18 mouse cellular contexts compared by ENCODE assay signal in the genomic region with DNA sequence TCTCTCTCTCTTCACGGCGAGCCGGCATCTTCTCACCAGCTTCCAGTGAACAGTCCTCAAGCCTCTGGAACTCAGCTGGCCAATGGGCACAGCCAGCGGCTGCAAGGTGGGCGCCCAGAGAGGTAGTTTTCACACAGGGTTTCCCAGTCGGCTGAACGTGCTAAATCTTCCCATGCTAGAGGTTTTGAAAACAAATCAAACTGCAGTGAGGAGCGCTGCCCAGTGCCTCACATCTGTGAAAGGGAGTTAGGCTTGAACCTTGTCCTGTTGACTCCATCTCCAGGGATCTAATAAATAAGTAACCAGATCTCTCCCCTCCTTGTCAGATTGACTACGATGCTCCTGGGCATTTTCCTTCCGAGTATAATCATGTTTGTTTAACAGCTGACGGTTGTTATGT.
DNase-seq lines count a peak whose midpoint lies in the region; ATAC-seq and TF ChIP-seq lines count a peak whose summit lies in the region.
"Had no signal": no experiment of that assay in that cellular context is flagged by ENCODE, and none has a peak within 500 bp of the region (broad histone marks: within the 10 kb centered on the region; RNA-seq: fewer than 3 reads in every experiment).

No protein-coding gene starts in this region.

- no peak for TF ChIP-seq CTCF in intestine, postnatal 0 days (IDR thresholded peaks at IDR 0.05; ENCODE audit: low read depth)

- WGBS in liver, embryonic 13.5 days (ENCODE audit: insufficient replicate concordance) = 52% methylated on average over 11 of the region's 11 CpGs
- 66% methylated on average over 11 of the region's 11 CpGs for WGBS in liver, embryonic 12.5 days (ENCODE audit: insufficient replicate concordance)
- 33% methylated on average over 11 of the region's 11 CpGs for WGBS in intestine, postnatal 0 days
- WGBS in kidney, embryonic 15.5 days = 14% methylated on average over 11 of the region's 11 CpGs

- no peak overlapping the region for H3K9ac ChIP-seq in liver, embryonic 13.5 days
- no peak overlapping the region for H3K9ac ChIP-seq in liver, embryonic 12.5 days
- H3K9ac ChIP-seq in intestine, postnatal 0 days (ENCODE audit: low read depth, low read length) = no peak overlapping the region
- no peak overlapping the region for H3K9ac ChIP-seq in kidney, embryonic 15.5 days
- H3K9ac ChIP-seq: forebrain, postnatal 0 days; hindbrain, embryonic 15.5 days; limb, embryonic 12.5 days; midbrain, embryonic 12.5 days had no signal

- peaks cover 31% of the 10 kb centered on the region for H3K4me1 ChIP-seq in liver, embryonic 13.5 days (replicated peaks)
- peaks cover 31% of the 10 kb centered on the region for H3K4me1 ChIP-seq in liver, embryonic 12.5 days
- H3K4me1 ChIP-seq in intestine, postnatal 0 days (replicated peaks; ENCODE audit: control insufficient read depth, insufficient read depth, low read length) = 0 out of 2 replicates have a peak, but pooled peaks cover 2% of the 10 kb centered on the region
- H3K4me1 ChIP-seq in kidney, embryonic 15.5 days = peaks cover 75% of the 10 kb centered on the region

- no peaks in the 10 kb centered on the region for H3K36me3 ChIP-seq in liver, embryonic 13.5 days
- no peaks in the 10 kb centered on the region for H3K36me3 ChIP-seq in liver, embryonic 12.5 days
- H3K36me3 ChIP-seq in intestine, postnatal 0 days (ENCODE audit: control insufficient read depth, insufficient read depth) = no peaks in the 10 kb centered on the region
- no peaks in the 10 kb centered on the region for H3K36me3 ChIP-seq in kidney, embryonic 15.5 days
- H3K36me3 ChIP-seq: hindbrain, embryonic 15.5 days; limb, embryonic 12.5 days; midbrain, embryonic 12.5 days had no signal

- no peak overlapping the region for H3K27ac ChIP-seq in liver, embryonic 13.5 days
- no peak overlapping the region for H3K27ac ChIP-seq in liver, embryonic 12.5 days
- H3K27ac ChIP-seq in intestine, postnatal 0 days (ENCODE audit: low read depth, low read length) = no peak overlapping the region
- H3K27ac ChIP-seq in kidney, embryonic 15.5 days = 0 out of 2 replicates have a peak overlapping the region, but pooled peaks have one; percentile 18
- H3K27ac ChIP-seq: gastrocnemius, adult 2 months; heart, adult 2 months; hindbrain, embryonic 15.5 days; stomach, postnatal 0 days had no signal

- H3K4me3 ChIP-seq in liver, embryonic 13.5 days (replicated peaks) = no peak overlapping the region
- no peak overlapping the region for H3K4me3 ChIP-seq in liver, embryonic 12.5 days
- H3K4me3 ChIP-seq in intestine, postnatal 0 days (ENCODE audit: low read depth, low read length) = no peak overlapping the region
- no peak overlapping the region for H3K4me3 ChIP-seq in kidney, embryonic 15.5 days (replicated peaks)
- H3K4me3 ChIP-seq: erythroblast, embryonic 14.5 days; gastrocnemius, adult 2 months; heart, adult 2 months; hindbrain, embryonic 15.5 days; limb, embryonic 12.5 days; midbrain, embryonic 12.5 days; myocyte had no signal

- no peak for DNase-seq in liver, embryonic 13.5 days
- DNase-seq in mesoderm, embryonic 11.5 days (ENCODE audit: low read depth, low spot score) = peak; percentile 59
- no peak for DNase-seq in testis, postnatal 10 days (ENCODE audit: low spot score)
- DNase-seq in thymus, postnatal 10 days (ENCODE audit: low spot score in 2 of 2) = no peak
- DNase-seq: cerebellum, adult 2 months; forebrain, postnatal 0 days; gastrocnemius, adult 2 months; heart, adult 2 months; lung, postnatal 14 days had no signal

- H3K27me3 ChIP-seq in liver, embryonic 13.5 days = no peaks in the 10 kb centered on the region
- no peaks in the 10 kb centered on the region for H3K27me3 ChIP-seq in liver, embryonic 12.5 days (replicated peaks)
- no peaks in the 10 kb centered on the region for H3K27me3 ChIP-seq in intestine, postnatal 0 days (replicated peaks; ENCODE audit: control insufficient read depth, insufficient read depth, low read length)
- 0 out of 2 replicates have a peak, but pooled peaks cover 2% of the 10 kb centered on the region for H3K27me3 ChIP-seq in kidney, embryonic 15.5 days
- H3K27me3 ChIP-seq: hindbrain, embryonic 15.5 days; limb, embryonic 12.5 days; midbrain, embryonic 12.5 days had no signal

- H3K4me2 ChIP-seq in liver, embryonic 13.5 days = 0 out of 2 replicates have a peak overlapping the region, but pooled peaks have one; percentile 3
- no peak overlapping the region for H3K4me2 ChIP-seq in liver, embryonic 12.5 days
- H3K4me2 ChIP-seq in intestine, postnatal 0 days (replicated peaks; ENCODE audit: low read depth) = peak overlapping the region; percentile 47
- H3K4me2 ChIP-seq in kidney, embryonic 15.5 days = peak overlapping the region; percentile 44; the same call in 1 of the 2 replicates
- H3K4me2 ChIP-seq: hindbrain, embryonic 15.5 days; limb, embryonic 12.5 days; midbrain, embryonic 12.5 days had no signal

- ATAC-seq in liver, embryonic 13.5 days (ENCODE audit: low read depth) = no peak
- ATAC-seq in liver, embryonic 12.5 days = no peak
- ATAC-seq in intestine, postnatal 0 days = peak; percentile 49; the same call in 1 of the 2 replicates
- ATAC-seq in kidney, embryonic 15.5 days (replicated peaks; ENCODE audit: low FRiP score) = peak; percentile 37; the same call in 1 of the 2 replicates
- ATAC-seq: forebrain, postnatal 0 days had no signal

- no peaks in the 10 kb centered on the region for H3K9me3 ChIP-seq in liver, embryonic 13.5 days (replicated peaks)
- no peaks in the 10 kb centered on the region for H3K9me3 ChIP-seq in liver, embryonic 12.5 days (replicated peaks)
- no peaks in the 10 kb centered on the region for H3K9me3 ChIP-seq in intestine, postnatal 0 days (ENCODE audit: control insufficient read depth)
- no peaks in the 10 kb centered on the region for H3K9me3 ChIP-seq in kidney, embryonic 15.5 days (replicated peaks)
- H3K9me3 ChIP-seq: hindbrain, embryonic 15.5 days; limb, embryonic 12.5 days; midbrain, embryonic 12.5 days had no signal

Comparison
In these comparisons a context has a peak if more than half of its experiments do, and no peak if none do; other contexts are left out.
1. ATAC-seq: peak in intestine, postnatal 0 days (single experiment) and kidney, embryonic 15.5 days (single experiment); none in liver, embryonic 13.5 days (single experiment) and liver, embryonic 12.5 days (single experiment).